Mouse (Mus musculus): ENCODE results near the gene Copz1. TPM values are rescaled to one million over a fixed set of nuclear protein-coding genes. Genes with fewer than 3 reads are reported as not detected.
A peak's percentile ranks its signal among the peaks of the same experiment; 100 is the strongest.

Copz1 gene
- polyA plus RNA-seq, 1 experiment from 2014 or later, result 334 TPM

DNA sequence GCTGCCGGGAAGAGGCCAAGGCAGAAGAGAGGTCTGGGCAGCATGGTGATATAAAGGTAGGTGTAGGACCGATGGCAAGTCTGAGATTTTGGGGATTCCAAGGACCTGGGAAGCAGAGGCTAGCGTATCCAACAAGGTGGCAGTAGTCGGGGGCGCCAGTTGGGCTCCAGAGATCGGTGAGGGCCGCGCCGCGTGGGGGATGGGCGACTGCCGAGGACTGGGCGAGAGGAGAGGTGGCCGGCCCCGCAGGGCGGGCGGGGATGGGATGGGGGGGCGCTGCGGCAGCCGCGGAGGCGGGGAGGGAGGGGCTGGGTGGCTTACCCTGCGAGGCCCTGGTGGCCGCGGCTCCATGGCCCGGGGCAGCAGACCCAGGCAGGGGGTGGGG is 50.5 kb downstream of the Copz1 start:
- H3K4me2 ChIP-seq (ENCODE audit: low read depth, severe bottlenecking), result peak overlapping the region; percentile 85
- WGBS, result 0% methylated on average over 18 of the region's 26 CpGs
- ATAC-seq (ENCODE audit: insufficient number of reproducible peaks, low FRiP score, low TSS enrichment, low read depth), result peak; percentile 49

DNA sequence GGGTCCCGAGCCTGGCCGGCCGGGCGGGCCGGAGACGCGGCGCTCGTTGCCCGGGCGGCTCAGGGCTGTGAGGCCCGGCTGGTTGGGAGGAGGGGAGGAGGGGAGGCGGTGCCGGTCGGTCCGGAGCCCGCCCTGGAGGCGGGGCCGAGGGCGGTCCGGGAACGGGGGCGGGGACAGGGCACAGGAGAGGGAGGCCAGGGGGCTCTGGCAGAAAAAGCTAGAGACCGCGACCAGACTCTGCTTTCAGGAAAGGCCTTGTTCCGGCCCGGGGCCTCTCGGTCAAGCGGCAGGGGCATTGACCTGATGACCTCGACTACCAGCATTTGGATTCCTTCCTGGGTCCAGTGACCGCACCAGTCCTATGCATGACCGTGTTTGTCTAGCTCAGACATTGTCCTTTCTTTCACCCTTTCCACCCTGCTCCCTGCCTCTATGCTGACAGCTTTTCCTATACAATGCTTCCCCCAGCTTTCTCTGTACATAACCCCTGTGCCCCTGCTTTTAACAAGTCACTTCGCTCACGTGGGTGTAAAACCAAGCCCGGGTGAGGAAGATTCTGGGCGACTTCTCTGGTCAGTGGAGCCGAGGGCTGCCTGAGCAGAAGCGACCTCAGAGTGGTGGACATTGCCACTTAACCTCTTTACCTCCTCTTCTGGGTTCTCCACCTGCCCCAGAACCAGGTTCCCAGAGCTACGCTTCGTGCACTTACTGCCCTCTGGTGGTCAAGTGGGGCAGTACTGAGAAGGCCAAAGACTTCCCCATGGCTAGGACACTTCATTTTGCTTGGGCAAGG is 51.1 kb downstream of the Copz1 start:
- Histone ChIP-seq H3K4me3 (ENCODE audit: low read depth, low read length) (peak overlapping the region; percentile 75), H3K4me1 (ENCODE audit: control insufficient read depth, insufficient read depth, low read length) (peaks cover 10% of the 10 kb centered on the region), H3K36me3 (ENCODE audit: control insufficient read depth, insufficient read depth, low read length) (no peaks in the 10 kb centered on the region), H3K27ac (replicated peaks; ENCODE audit: low read depth, low read length) (peak overlapping the region; percentile 53; the same call in 1 of the 2 replicates), H3K9me3 (ENCODE audit: control insufficient read depth, low read length) (no peaks in the 10 kb centered on the region), H3K27me3 (ENCODE audit: control insufficient read depth, insufficient read depth, low read length) (no peaks in the 10 kb centered on the region), H3K9ac (ENCODE audit: low read length) (peak overlapping the region; percentile 72), H3K4me2 (ENCODE audit: low read depth, severe bottlenecking) (peak overlapping the region; percentile 85)
- 1% methylated on average over 39 of the region's 40 CpGs for WGBS
- DNase-seq (ENCODE audit: low spot score), result peak; percentile 94
- ATAC-seq (ENCODE audit: insufficient number of reproducible peaks, low FRiP score, low TSS enrichment, low read depth), result peak; percentile 92

More for the DNA sequence above, 50.5 kb downstream of the Copz1 start:
- peak; percentile 75 for DNase-seq (ENCODE audit: low spot score)
- H3K27ac ChIP-seq (replicated peaks; ENCODE audit: low read depth, low read length), result peak overlapping the region; percentile 53; the same call in 1 of the 2 replicates
- no peaks in the 10 kb centered on the region for H3K36me3 ChIP-seq (ENCODE audit: control insufficient read depth, insufficient read depth, low read length)
- no peaks in the 10 kb centered on the region for H3K27me3 ChIP-seq (ENCODE audit: control insufficient read depth, insufficient read depth, low read length)
- H3K4me1 ChIP-seq (ENCODE audit: control insufficient read depth, insufficient read depth, low read length), result peaks cover 10% of the 10 kb centered on the region
- peak overlapping the region; percentile 72 for H3K9ac ChIP-seq (ENCODE audit: low read length)
- H3K9me3 ChIP-seq (ENCODE audit: control insufficient read depth, low read length), result no peaks in the 10 kb centered on the region
- peak overlapping the region; percentile 75 for H3K4me3 ChIP-seq (ENCODE audit: low read depth, low read length)

DNA sequence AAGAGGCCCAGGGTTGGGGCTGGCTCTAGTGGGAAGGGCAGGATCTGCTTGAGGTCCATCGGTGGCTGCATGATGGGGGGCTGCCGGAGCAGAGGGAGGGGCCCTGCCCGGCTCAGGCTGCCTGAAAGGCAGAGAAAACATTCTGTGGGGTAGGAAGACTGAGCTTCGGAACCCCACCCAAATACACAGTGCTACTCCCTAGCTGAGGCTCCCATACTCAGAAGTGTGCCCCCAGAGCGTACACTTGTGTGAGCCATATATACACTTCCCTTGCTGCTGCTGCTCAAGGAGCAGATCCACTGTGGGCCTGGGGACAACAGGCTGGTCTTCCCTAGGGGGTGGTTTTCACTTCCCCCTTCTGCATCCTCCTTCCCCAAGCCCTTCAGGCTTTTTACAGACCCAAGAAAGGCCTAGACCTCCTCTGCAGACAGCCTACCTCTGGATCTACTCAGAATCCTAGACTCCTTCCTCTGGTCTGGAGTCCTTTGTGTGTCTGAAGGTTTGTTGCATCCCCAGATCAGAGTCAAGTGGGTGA is 60.6 kb downstream of the Copz1 start:
- ATAC-seq (ENCODE audit: insufficient number of reproducible peaks, low FRiP score, low TSS enrichment, low read depth), result no peak
- H3K4me1 ChIP-seq (ENCODE audit: control insufficient read depth, insufficient read depth, low read length), result peaks cover 27% of the 10 kb centered on the region
- H3K4me3 ChIP-seq (ENCODE audit: low read depth, low read length), result no peak overlapping the region
- no peaks in the 10 kb centered on the region for H3K36me3 ChIP-seq (ENCODE audit: control insufficient read depth, insufficient read depth, low read length)
- H3K27ac ChIP-seq (replicated peaks; ENCODE audit: low read depth, low read length), result no peak overlapping the region
- peak overlapping the region; percentile 2; the same call in 1 of the 2 replicates for H3K4me2 ChIP-seq (ENCODE audit: low read depth, severe bottlenecking)
- no peak overlapping the region for H3K9ac ChIP-seq (ENCODE audit: low read length)
- no peaks in the 10 kb centered on the region for H3K9me3 ChIP-seq (ENCODE audit: control insufficient read depth, low read length)
- 70% methylated on average over 5 of the region's 5 CpGs for WGBS
- no peaks in the 10 kb centered on the region for H3K27me3 ChIP-seq (ENCODE audit: control insufficient read depth, insufficient read depth, low read length)
- no peak for DNase-seq (ENCODE audit: low spot score)

DNA sequence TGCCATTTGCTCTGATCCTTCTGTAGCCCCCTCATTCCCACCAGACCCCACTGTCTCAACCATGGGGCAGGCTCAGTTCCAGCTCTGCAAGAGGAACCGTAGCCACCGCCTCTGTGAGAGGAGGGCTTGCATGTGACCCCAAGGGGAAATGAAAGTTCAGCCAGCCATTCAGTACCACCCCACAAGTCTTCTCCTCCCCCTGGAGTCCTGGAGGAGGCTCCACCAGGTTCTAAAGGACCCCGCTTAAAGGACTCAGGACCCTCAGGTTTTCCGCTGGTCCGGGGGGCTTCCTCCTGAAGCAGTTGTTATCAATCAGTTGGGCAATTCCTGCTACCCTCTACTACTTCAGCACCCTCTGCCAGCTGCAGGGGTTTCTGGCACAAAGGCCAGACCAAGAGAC is 61.2 kb downstream of the Copz1 start:
- no peaks in the 10 kb centered on the region for H3K27me3 ChIP-seq (ENCODE audit: control insufficient read depth, insufficient read depth, low read length)
- no peak overlapping the region for H3K27ac ChIP-seq (replicated peaks; ENCODE audit: low read depth, low read length)
- no peaks in the 10 kb centered on the region for H3K9me3 ChIP-seq (ENCODE audit: control insufficient read depth, low read length)
- DNase-seq (ENCODE audit: low spot score), result no peak
- ATAC-seq (ENCODE audit: insufficient number of reproducible peaks, low FRiP score, low TSS enrichment, low read depth), result peak; percentile 31; the same call in 1 of the 2 replicates
- peak overlapping the region; percentile 17; the same call in 1 of the 2 replicates for H3K4me2 ChIP-seq (ENCODE audit: low read depth, severe bottlenecking)
- H3K9ac ChIP-seq (ENCODE audit: low read length), result no peak overlapping the region
- no peak overlapping the region for H3K4me3 ChIP-seq (ENCODE audit: low read depth, low read length)
- no peaks in the 10 kb centered on the region for H3K36me3 ChIP-seq (ENCODE audit: control insufficient read depth, insufficient read depth, low read length)
- WGBS, result 63% methylated on average over 5 of the region's 5 CpGs
- peaks cover 27% of the 10 kb centered on the region for H3K4me1 ChIP-seq (ENCODE audit: control insufficient read depth, insufficient read depth, low read length)

DNA sequence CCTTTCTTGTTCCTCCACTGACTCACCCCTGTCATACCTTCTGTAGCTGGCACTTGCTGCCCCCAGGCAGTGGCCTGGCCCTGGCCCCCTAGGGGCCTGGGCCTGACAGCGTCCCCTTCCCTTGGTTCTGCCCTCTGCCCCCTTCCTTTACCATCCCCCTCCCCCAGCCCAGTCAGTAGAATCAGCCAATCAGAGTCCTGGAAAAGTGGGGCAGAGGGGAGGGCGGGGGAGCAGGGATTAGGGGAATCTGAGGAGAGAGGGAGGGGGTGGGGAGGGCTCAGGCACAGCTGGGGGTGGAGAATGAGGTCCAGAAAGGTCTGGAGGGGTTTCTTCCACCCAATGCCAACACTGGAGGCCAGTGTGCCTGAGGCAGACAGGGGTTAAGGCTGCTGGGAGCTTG is 61.7 kb downstream of the Copz1 start:
- Histone ChIP-seq H3K4me2 (ENCODE audit: low read depth, severe bottlenecking) (peak overlapping the region; percentile 17; the same call in 1 of the 2 replicates), H3K4me1 (ENCODE audit: control insufficient read depth, insufficient read depth, low read length) (peaks cover 31% of the 10 kb centered on the region), H3K9ac (ENCODE audit: low read length) (peak overlapping the region; percentile 30; the same call in 1 of the 2 replicates), H3K9me3 (ENCODE audit: control insufficient read depth, low read length) (no peaks in the 10 kb centered on the region), H3K27me3 (ENCODE audit: control insufficient read depth, insufficient read depth, low read length) (0 out of 2 replicates have a peak, but pooled peaks cover 2% of the 10 kb centered on the region), H3K27ac (replicated peaks; ENCODE audit: low read depth, low read length) (no peak overlapping the region), H3K4me3 (ENCODE audit: low read depth, low read length) (no peak overlapping the region), H3K36me3 (ENCODE audit: control insufficient read depth, insufficient read depth, low read length) (no peaks in the 10 kb centered on the region)
- peak; percentile 42 for DNase-seq (ENCODE audit: low spot score)
- peak; percentile 45; the same call in 1 of the 2 replicates for ATAC-seq (ENCODE audit: insufficient number of reproducible peaks, low FRiP score, low TSS enrichment, low read depth)
- 8% methylated on average over 2 of the region's 2 CpGs for WGBS

DNA sequence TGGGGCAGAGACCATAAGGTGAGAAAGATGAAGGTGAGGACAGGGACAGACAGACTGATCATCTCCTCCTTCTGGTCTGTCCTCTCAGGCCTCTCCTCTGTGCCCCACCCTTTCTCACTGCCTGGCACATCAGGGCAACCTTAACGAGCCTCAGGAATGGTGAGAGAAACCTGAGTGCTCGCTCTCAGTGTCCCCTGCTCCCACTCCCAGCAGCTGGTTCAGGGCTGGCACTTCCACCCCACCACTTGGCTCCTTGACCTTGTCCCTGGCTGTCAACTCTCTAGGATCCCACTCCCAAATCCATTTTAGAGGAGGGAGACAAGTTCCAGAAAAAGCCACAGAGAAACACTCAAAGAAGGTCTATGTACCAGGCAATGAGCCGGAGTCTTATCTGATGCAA is 62.5 kb downstream of the Copz1 start:
- peaks cover 36% of the 10 kb centered on the region for H3K4me1 ChIP-seq (ENCODE audit: control insufficient read depth, insufficient read depth, low read length)
- WGBS, result 59% methylated on average over 3 of the region's 3 CpGs
- no peak overlapping the region for H3K27ac ChIP-seq (replicated peaks; ENCODE audit: low read depth, low read length)
- H3K4me2 ChIP-seq (ENCODE audit: low read depth, severe bottlenecking), result no peak overlapping the region
- no peaks in the 10 kb centered on the region for H3K36me3 ChIP-seq (ENCODE audit: control insufficient read depth, insufficient read depth, low read length)
- 0 out of 2 replicates have a peak, but pooled peaks cover 2% of the 10 kb centered on the region for H3K27me3 ChIP-seq (ENCODE audit: control insufficient read depth, insufficient read depth, low read length)
- no peak overlapping the region for H3K9ac ChIP-seq (ENCODE audit: low read length)
- DNase-seq (ENCODE audit: low spot score) (no peak), ATAC-seq (ENCODE audit: insufficient number of reproducible peaks, low FRiP score, low TSS enrichment, low read depth) (no peak)
- H3K9me3 ChIP-seq (ENCODE audit: control insufficient read depth, low read length), result no peaks in the 10 kb centered on the region
- H3K4me3 ChIP-seq (ENCODE audit: low read depth, low read length), result no peak overlapping the region

DNA sequence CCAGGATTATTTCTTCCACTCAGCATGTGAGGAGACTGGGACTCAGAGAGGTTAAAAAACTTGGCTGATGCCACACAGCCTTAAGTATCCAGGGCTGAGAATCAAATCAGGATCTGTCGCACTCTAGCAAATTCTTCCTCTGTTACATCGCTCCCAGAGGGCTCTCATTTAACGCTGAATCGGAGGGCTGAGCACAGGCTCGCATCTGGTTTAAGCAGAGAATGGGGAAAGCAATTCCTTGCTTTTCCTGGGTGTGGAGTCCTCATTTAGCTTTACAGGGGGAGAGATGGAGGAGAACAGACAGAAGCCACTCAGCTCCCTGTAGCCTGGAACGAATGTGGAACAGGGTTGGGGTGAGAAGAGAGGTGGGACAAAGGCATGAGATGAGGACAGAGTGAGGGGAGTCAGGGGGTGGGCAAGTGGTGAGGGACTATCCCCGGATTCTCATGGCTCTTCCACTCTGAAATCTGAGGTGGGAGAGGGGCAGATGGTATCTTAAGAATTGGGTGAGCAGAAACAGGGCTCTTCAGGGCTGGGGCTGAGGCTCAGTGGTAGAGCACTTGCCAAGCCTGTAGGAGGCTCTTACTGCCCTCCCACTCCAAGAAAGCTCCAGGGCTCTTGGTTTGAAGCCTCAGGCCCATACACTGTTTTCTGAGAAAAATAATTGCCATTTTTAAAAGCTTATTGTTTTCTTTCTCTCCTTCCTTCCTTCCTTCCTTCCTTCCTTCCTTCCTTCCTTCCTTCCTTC is 63.1 kb downstream of the Copz1 start:
- no peaks in the 10 kb centered on the region for H3K36me3 ChIP-seq (ENCODE audit: control insufficient read depth, insufficient read depth, low read length)
- H3K4me1 ChIP-seq (ENCODE audit: control insufficient read depth, insufficient read depth, low read length), result peaks cover 39% of the 10 kb centered on the region
- 26% methylated on average over 7 of the region's 7 CpGs for WGBS
- no peak overlapping the region; the same call in 1 of the 2 replicates for H3K4me2 ChIP-seq (ENCODE audit: low read depth, severe bottlenecking)
- peaks cover 7% of the 10 kb centered on the region for H3K27me3 ChIP-seq (ENCODE audit: control insufficient read depth, insufficient read depth, low read length)
- no peak overlapping the region for H3K4me3 ChIP-seq (ENCODE audit: low read depth, low read length)
- ATAC-seq (ENCODE audit: insufficient number of reproducible peaks, low FRiP score, low TSS enrichment, low read depth) (no peak), DNase-seq (ENCODE audit: low spot score) (no peak)
- H3K27ac ChIP-seq (replicated peaks; ENCODE audit: low read depth, low read length), result no peak overlapping the region
- H3K9me3 ChIP-seq (ENCODE audit: control insufficient read depth, low read length), result no peaks in the 10 kb centered on the region
- H3K9ac ChIP-seq (ENCODE audit: low read length), result no peak overlapping the region

DNA sequence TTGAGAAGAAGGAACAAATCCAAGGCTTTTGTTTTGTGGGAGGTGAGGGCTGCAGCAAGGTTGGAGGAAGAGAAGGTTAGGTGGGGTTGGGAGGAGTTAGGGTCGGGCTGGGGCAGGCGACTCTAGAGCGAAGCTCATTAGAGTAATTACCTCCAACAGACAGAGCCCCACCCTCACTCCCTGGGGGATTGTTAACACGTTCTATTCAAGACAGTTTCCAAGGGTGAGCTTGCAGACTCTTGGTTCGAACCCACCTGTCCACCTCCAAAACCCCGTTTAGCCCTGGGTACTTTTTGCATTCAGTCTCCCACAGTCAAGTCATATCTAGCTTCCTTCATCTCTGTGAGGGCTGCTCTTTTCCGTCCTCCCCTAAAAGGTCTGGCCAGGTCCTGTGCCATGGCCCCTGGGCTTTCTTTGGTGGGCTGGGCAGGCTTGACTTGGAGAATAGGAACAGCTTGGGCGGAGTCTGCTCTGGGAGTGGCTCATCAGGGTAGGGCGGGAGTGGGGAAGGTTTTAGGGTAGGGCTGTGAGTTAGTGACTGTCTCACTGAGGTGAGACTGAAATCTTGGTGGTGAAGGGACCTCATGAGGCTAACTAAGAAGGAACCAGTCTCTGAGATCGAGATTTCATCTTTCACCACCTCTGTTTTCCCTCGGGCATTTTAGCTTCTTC is 64.6 kb downstream of the Copz1 start:
- H3K9ac ChIP-seq (ENCODE audit: low read length), result no peak overlapping the region
- H3K36me3 ChIP-seq (ENCODE audit: control insufficient read depth, insufficient read depth, low read length), result no peaks in the 10 kb centered on the region
- 7% methylated on average over 11 of the region's 11 CpGs for WGBS
- H3K4me3 ChIP-seq (ENCODE audit: low read depth, low read length), result no peak overlapping the region
- H3K27me3 ChIP-seq (ENCODE audit: control insufficient read depth, insufficient read depth, low read length), result peaks cover 12% of the 10 kb centered on the region
- no peak overlapping the region for H3K4me2 ChIP-seq (ENCODE audit: low read depth, severe bottlenecking)
- H3K27ac ChIP-seq (replicated peaks; ENCODE audit: low read depth, low read length), result no peak overlapping the region
- H3K9me3 ChIP-seq (ENCODE audit: control insufficient read depth, low read length), result no peaks in the 10 kb centered on the region
- DNase-seq (ENCODE audit: low spot score), result no peak
- peaks cover 43% of the 10 kb centered on the region for H3K4me1 ChIP-seq (ENCODE audit: control insufficient read depth, insufficient read depth, low read length)
- ATAC-seq (ENCODE audit: insufficient number of reproducible peaks, low FRiP score, low TSS enrichment, low read depth), result no peak
